Mouse (Mus musculus) kidney, adult 8-10 months (tissue): ENCODE results near the gene Fam168a.
A peak's percentile ranks its signal among the peaks of the same experiment; 100 is the strongest.

Source experiments
- DNase-seq, 2 experiments: peaks; one replicate each; pipeline ENCODE4 v3.0.0; 2022

The Fam168a gene

GRCm38 (mm10) chr7:100706143-100706841 is at the start of gene Fam168a:
Gene Fam168a (plus strand): TSS chr7:100706635.
- peak; percentile 94 to 95 for DNase-seq

GRCm38 (mm10) chr7:100656739-100657138 is 49.7 kb upstream of the Fam168a start:
- DNase-seq, result no peak

GRCm38 (mm10) chr7:100658093-100658578 is 48.3 kb upstream of the Fam168a start:
- peak; percentile 43 to 57 for DNase-seq

GRCm38 (mm10) chr7:100661264-100661663 is 45.2 kb upstream of the Fam168a start:
- DNase-seq, result no peak

GRCm38 (mm10) chr7:100662231-100662630 is 44.2 kb upstream of the Fam168a start, which contains the start of gene Plekhb1:
Gene Plekhb1 (minus strand): TSS chr7:100662414.
- DNase-seq, result no peak

GRCm38 (mm10) chr7:100663190-100663589 is 43.2 kb upstream of the Fam168a start:
- peak; percentile 91 to 96 for DNase-seq

- no peak for DNase-seq
Observed at GRCm38 (mm10) chr7:100663729-100664304, 42.6 kb upstream of the Fam168a start.

- no peak for DNase-seq
Observed at GRCm38 (mm10) chr7:100670646-100671045, 35.8 kb upstream of the Fam168a start.

- DNase-seq, result no peak
Observed at GRCm38 (mm10) chr7:100673452-100673851, 33.0 kb upstream of the Fam168a start.

- no peak for DNase-seq
Observed at GRCm38 (mm10) chr7:100674941-100675340, 31.5 kb upstream of the Fam168a start.

- no peak for DNase-seq
Observed at GRCm38 (mm10) chr7:100678052-100678451, 28.4 kb upstream of the Fam168a start.

- DNase-seq, result no peak
Observed at GRCm38 (mm10) chr7:100678948-100679880, 27.2 kb upstream of the Fam168a start.

GRCm38 (mm10) chr7:100681132-100681531 is 25.3 kb upstream of the Fam168a start:
- DNase-seq, result no peak

- DNase-seq, result no peak
Observed at GRCm38 (mm10) chr7:100683241-100683640, 23.2 kb upstream of the Fam168a start.

- no peak for DNase-seq
Observed at GRCm38 (mm10) chr7:100684081-100684480, 22.4 kb upstream of the Fam168a start.

GRCm38 (mm10) chr7:100684538-100684937 is 21.9 kb upstream of the Fam168a start:
- peak in 1 of 2 experiments; percentile 56 for DNase-seq

- peak; percentile 46 to 62 for DNase-seq
Observed at GRCm38 (mm10) chr7:100685061-100686030, 21.1 kb upstream of the Fam168a start.

- no peak for DNase-seq
Observed at GRCm38 (mm10) chr7:100688471-100688870, 18.0 kb upstream of the Fam168a start.

GRCm38 (mm10) chr7:100693199-100693598 is 13.2 kb upstream of the Fam168a start:
- no peak for DNase-seq

GRCm38 (mm10) chr7:100699771-100700770 is 6.4 kb upstream of the Fam168a start:
- DNase-seq, result no peak
